Mouse (Mus musculus): Measurements from ENCODE around the gene Galnt18.

GRCm38 (mm10) chr7:111806083-111806482 is 26.3 kb upstream of the Galnt18 start:
- no peak for TF ChIP-seq CTCF (IDR thresholded peaks at IDR 0.05; ENCODE audit: low read depth, low read length)
- TF ChIP-seq POLR2A (IDR thresholded peaks at IDR 0.05; ENCODE audit: borderline replicate concordance, low read depth, low read length) = no peak
